Comparison of ENCODE assay signal across 19 mouse cellular contexts in the genomic region with DNA sequence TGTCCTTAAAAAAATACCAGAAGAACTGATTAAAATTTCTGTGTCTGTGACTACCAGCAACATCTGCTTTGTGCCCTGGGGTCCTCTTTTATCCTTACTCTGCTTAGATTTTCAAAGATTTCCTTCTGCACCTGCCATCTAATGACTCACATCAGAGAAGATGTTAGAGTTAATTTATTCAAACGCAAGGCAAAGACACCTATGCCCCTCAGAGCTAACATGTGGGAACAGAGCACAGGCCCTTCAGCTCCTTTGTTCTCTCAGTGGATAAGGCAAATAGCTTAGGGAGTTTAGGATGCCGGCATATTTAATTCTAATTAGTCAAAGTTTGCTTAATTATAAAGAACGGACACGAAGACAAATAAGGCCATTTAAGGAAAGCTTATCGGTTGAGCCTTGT.
"Had no signal": no experiment of that assay in that cellular context is flagged by ENCODE, and none has a peak within 500 bp of the region (broad histone marks: within the 10 kb centered on the region; RNA-seq: fewer than 3 reads in every experiment).

No protein-coding gene starts in this region.

- H3K4me2 ChIP-seq: limb, embryonic 15.5 days; liver, embryonic 11.5 days; liver, embryonic 13.5 days; liver, embryonic 15.5 days; lung, embryonic 14.5 days; neural tube, embryonic 13.5 days; neural tube, embryonic 15.5 days had no signal

- H3K9me3 ChIP-seq: limb, embryonic 15.5 days; liver, embryonic 13.5 days; liver, embryonic 15.5 days; neural tube, embryonic 13.5 days; neural tube, embryonic 15.5 days had no signal

- ATAC-seq: liver, postnatal 0 days had no signal

- H3K27me3 ChIP-seq: limb, embryonic 15.5 days; liver, embryonic 13.5 days; liver, embryonic 15.5 days; neural tube, embryonic 13.5 days; neural tube, embryonic 15.5 days had no signal

- H3K4me1 ChIP-seq: limb, embryonic 15.5 days; liver, embryonic 13.5 days; liver, embryonic 15.5 days; neural tube, embryonic 13.5 days; neural tube, embryonic 15.5 days had no signal

- H3K4me3 ChIP-seq: limb, embryonic 15.5 days; liver, embryonic 13.5 days; liver, embryonic 15.5 days; myocyte; neural tube, embryonic 13.5 days; neural tube, embryonic 15.5 days had no signal

- H3K9ac ChIP-seq: limb, embryonic 15.5 days; liver, embryonic 13.5 days; liver, embryonic 15.5 days; liver, postnatal 0 days; lung, embryonic 14.5 days; neural tube, embryonic 13.5 days; neural tube, embryonic 15.5 days had no signal

- H3K27ac ChIP-seq: limb, embryonic 15.5 days; liver, embryonic 13.5 days; liver, embryonic 15.5 days; neural tube, embryonic 13.5 days; neural tube, embryonic 15.5 days had no signal

- H3K36me3 ChIP-seq: limb, embryonic 15.5 days; liver, embryonic 13.5 days; liver, embryonic 15.5 days; neural tube, embryonic 13.5 days; neural tube, embryonic 15.5 days had no signal

- DNase-seq: liver, embryonic 13.5 days; liver, postnatal 0 days; lung, embryonic 14.5 days; lung, postnatal 10 days; lung, postnatal 4 days; retina, postnatal 1 day; right cerebral cortex, adult 18-20 months; right cerebral cortex, postnatal 25 days; right cerebral cortex, postnatal 4 days; spleen, adult 18-20 months; thymus, adult 18-20 months; thymus, postnatal 14 days; thymus, postnatal 36 days had no signal
